Mouse (Mus musculus) R1 (cell line): Measurements from ENCODE around the gene Gm4301.
"Not testable (repeated sequence)": the region's sequence is repeated elsewhere in the genome, so short reads cannot be mapped to it uniquely, and the experiment has no call there.

Experiments
- DNase-seq: peaks from one replicate; pipeline ENCODE4 v3.0.0-alpha.2; 2018; ENCODE audit warnings: low read depth, low spot score

Gene Gm4301

DNA sequence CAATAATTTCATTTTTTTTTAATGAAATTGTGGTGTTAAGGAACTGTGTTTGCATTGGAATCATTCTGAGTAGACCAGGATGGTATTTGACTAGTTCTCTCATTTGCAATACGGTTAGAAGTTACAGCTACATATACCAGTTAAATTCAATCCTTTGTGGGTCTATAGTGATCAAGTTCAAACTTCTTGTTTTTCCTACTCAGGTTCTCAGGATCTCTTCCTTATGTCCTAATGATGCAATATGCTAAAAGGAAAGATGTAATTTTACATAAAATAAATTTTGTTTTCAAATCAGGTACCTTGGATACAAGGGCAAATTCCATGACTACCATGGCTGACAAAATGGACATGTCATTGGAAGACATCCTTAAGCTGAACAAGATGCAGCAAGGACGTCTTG lies at the start of gene Gm4301:
TSS of gene Gm4301 (plus strand) at position 301 of the 400 bp plus-strand sequence.
- DNase-seq = not testable (repeated sequence)

DNA sequence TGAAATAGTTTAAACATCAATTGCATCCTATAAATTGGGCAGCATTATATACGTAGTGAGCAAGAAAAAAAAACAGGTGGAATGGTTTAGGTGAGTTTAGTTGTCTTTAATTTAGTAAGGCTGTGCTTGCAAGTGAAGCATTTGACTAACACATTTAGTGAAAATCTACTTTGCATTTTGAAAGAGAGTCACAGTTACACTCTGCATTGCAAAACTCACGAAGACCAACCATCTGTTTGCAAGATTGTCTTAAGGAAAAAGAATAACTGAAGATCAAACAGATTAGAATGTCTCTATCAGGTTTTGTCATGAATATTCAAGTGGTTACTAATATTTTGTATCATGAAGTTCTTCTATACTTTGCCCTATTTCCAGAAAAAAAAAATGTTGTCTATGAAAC lies 39.4 kb upstream of the Gm4301 start:
- DNase-seq = no peak

DNA sequence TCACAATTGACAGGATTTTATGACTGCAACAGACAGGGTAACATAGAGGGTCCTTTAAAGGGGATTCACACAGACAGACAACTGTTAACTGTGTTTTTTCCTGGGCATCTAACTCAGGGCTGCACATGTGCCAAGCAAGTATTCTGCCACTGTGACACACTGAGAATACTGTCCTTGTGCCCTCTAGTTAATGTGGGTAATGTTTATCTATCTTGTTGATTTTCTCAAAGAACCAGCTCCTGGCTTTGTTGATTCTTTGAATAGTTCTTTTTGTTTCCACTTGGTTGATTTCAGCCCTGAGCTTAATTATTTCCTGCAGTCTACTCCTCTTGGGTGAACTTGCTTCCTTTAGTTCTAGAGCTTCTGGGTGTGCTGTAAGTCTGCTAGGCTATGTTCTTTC lies 35.4 kb upstream of the Gm4301 start:
- DNase-seq = not testable (repeated sequence)

DNA sequence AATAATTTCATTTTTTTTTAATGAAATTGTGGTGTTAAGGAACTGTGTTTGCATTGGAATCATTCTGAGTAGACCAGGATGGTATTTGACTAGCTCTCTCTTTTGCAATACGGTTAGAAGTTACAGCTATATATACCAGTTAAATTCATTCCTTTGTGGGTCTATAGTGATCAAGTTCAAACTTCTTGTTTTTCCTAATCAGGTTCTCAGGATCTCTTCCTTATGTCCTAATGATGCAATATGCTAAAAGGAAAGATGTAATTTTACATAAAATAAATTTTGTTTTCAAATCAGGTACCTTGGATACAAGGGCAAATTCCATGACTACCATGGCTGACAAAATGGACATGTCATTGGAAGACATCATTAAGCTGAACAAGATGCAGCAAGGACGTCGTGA lies 5.1 kb downstream of the Gm4301 start, which contains the start of gene Gm4302:
TSS of gene Gm4302 (plus strand) at position 301 of the 400 bp plus-strand sequence.
- DNase-seq = not testable (repeated sequence)

DNA sequence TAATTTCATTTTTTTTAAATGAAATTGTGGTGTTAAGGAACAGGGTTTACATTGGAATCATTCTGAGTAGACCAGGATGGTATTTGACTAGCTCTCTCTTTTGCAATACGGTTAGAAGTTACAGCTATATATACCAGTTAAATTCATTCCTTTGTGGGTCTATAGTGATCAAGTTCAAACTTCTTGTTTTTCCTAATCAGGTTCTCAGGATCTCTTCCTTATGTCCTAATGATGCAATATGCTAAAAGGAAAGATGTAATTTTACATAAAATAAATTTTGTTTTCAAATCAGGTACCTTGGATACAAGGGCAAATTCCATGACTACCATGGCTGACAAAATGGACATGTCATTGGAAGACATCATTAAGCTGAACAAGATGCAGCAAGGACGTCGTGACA lies 10.2 kb downstream of the Gm4301 start, which contains the start of gene Gm4303:
TSS of gene Gm4303 (plus strand) at position 301 of the 400 bp plus-strand sequence.
- not testable (repeated sequence) for DNase-seq

DNA sequence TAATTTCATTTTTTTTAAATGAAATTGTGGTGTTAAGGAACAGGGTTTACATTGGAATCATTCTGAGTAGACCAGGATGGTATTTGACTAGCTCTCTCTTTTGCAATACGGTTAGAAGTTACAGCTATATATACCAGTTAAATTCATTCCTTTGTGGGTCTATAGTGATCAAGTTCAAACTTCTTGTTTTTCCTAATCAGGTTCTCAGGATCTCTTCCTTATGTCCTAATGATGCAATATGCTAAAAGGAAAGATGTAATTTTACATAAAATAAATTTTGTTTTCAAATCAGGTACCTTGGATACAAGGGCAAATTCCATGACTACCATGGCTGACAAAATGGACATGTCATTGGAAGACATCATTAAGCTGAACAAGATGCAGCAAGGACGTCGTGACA lies 15.3 kb downstream of the Gm4301 start, which contains the start of gene Gm4305:
TSS of gene Gm4305 (plus strand) at position 301 of the 400 bp plus-strand sequence.
- DNase-seq = not testable (repeated sequence)

DNA sequence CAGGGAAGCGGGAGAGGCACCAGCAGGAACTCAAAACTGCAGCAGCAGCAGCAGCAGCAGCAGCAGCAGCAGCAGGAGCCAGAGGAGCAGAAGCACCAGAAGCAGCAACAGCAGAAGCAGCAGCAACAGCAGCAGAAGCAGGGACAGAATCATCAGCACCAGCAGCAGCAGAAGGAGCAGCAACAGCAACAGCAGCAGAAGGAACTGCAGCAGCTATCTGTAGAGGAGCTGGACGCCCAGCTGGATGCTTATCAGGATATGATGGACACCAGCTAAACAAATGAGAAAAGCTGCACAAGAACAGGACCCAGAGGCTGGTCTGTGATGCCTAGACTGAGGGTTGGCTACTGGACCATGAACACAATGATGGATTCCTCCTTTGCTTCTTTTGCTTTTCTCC lies 21.4 kb downstream of the Gm4301 start:
- DNase-seq = not testable (repeated sequence)

DNA sequence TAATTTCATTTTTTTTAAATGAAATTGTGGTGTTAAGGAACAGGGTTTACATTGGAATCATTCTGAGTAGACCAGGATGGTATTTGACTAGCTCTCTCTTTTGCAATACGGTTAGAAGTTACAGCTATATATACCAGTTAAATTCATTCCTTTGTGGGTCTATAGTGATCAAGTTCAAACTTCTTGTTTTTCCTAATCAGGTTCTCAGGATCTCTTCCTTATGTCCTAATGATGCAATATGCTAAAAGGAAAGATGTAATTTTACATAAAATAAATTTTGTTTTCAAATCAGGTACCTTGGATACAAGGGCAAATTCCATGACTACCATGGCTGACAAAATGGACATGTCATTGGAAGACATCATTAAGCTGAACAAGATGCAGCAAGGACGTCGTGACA lies 25.6 kb downstream of the Gm4301 start, which contains the start of gene Gm4307:
TSS of gene Gm4307 (plus strand) at position 301 of the 400 bp plus-strand sequence.
- DNase-seq = not testable (repeated sequence)

DNA sequence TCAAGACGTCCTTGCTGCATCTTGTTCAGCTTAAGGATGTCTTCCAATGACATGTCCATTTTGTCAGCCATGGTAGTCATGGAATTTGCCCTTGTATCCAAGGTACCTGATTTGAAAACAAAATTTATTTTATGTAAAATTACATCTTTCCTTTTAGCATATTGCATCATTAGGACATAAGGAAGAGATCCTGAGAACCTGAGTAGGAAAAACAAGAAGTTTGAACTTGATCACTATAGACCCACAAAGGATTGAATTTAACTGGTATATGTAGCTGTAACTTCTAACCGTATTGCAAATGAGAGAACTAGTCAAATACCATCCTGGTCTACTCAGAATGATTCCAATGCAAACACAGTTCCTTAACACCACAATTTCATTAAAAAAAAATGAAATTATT lies 47.0 kb downstream of the Gm4301 start, which contains the start of gene Gm4312:
TSS of gene Gm4312 (minus strand) at position 101 of the 400 bp plus-strand sequence.
- DNase-seq = not testable (repeated sequence)
